Mouse (Mus musculus) monocyte, adult 2 months (primary cell): ENCODE measurements at regions not wholly inside any gene's neighbourhood (a gene's known extent, or its start where the extent isn't known, plus 50 kb on each side); places are given as distances from the start of the nearest gene placed in this dataset.

Source experiments
- DNase-seq, 2 experiments: peaks; one replicate each; pipeline ENCODE4 v3.0.0; 2022; ENCODE audit warnings: low spot score in 2 of 2, low read depth in 1 of 2

DNA sequence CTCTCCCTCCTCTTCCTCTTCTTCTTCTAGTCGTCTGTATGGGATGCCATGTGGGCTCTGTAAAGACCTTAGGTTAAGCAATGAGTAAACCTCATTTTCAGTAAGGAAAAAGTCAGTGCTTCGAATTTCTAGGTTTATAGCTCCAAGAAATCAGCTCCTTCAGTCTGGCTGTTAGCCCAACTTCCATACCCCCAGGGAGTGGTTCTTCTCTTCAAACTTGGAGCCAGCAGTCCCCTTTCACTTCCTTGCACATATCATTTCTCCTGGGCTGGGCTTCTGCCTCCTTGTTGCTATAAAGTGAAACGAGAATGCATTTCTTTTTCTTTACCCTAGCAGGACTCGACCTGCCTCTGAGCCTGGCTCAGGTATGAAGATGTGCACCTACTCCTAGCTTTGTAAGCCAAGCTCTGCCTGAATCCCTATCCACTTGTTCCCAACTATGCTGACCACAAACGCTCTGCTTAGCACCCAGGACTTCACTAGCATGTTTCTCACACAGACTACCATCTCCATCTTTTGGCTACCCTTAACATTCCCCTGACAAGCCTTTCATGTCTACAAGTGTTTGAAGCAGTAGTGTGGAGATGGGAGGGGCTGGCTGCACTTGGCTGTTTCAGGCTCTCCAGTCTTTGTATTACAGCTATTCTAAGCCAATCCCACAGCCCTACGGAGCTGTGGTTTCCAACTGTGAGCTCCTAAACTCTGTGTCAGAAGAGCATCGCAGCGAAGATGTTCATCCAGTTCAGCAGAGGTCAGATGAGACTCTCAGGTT, 243.8 kb upstream of the Tprg start:
- DNase-seq = no peak

DNA sequence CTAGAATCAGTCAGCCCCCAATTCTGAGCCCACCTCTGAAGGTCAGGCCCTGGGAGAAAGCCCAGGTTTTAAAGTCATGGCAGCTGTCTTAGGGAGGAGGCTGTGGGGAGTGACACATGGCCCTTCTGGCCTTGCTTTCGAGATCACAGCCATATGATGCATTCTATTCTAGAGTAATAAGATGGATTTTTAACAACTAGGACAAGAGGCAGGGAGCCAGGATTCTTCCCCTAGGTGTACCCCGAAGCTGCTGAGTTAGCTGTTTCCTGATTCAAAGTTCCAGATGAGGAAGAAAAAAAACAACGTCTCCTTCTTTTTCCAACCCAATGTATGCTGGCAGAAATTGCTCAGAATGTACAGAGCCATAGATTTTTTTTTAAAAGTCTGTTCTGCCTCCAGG, 242.0 kb upstream of the Tprg start:
- DNase-seq = no peak

DNA sequence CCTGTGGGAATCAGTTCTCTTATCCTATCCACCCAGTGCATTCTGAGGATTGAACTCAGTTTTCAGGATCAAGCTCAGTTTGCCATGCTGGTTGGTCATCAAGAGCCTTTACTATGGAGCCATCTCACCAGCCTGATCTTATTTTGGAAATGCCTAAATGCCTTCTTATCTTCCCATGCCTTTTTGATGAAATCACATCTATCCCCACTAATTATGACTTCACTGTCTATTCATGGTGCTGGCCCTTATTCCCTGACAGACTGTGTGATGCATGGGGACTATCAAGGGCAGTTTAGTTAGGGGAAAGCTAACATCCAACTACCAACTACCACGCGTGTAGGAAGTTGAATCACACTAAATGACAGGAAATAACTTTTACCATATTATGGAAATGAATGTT, 238.9 kb upstream of the Tprg start:
- DNase-seq = no peak

DNA sequence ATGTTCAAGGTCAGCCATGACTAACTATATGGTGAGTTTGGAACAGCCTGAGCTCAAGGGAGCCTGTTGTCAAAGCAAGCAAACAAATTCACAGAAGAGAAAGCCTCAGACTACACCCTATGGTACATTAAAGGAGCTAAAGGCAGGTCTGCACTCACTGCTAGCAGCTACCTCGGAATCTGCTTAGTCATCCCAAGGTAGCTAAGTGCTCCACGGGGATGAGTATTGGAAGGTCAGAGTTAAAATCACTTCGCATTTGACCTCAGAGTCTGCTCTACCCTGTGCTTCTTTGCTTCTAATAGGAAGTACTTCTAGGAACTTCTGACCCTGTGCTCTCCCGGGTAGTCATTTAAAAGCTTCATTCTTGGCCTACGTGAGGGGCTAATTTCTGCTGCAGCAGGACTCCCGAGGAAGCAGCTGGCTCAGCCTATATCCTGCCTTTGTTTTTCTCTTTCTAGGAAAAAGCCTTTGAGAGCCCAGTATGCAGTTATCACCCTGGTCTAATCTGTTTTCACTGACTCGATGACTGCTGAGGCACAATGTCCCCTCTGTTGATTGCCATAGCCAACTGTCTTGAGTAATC, 236.6 kb upstream of the Tprg start:
- no peak for DNase-seq

DNA sequence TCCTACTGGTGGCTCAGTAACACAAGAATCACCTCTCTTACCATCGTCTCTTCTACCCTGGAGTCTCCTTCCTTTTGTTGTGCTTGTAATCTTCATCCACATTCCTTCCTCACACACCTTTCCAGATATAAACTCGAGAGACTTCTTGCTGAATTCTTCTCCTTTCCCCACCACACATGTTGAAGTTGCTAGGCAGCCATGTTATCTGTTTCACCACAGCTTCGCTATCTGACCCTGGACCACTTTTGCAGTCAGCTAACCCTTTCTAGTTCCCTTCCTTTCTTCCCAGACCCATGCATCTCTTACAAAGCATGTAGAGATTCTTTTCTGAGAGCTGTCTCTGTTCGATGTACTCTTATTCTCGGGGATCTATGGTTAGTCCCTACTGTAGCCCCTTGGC, 235.6 kb upstream of the Tprg start:
- DNase-seq = no peak

DNA sequence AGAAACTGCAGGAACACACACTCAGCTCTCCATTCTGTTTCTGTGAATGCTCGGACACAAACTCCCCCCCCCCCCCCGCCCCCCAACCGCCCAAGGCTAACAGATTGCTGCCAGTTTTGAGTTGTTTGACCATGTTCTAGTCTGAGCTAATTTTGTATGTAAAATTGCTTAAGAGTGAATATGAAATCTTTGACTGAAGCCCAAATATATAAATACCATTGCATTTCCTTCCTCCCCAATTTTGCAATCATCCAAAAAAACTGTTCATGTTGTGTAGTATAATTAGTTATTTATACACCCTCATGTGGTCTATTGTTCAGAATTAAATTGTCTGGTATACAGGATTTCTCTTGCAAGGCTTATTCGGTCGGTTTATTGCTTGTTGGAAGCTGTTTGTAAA, 234.2 kb upstream of the Tprg start:
- no peak for DNase-seq

DNA sequence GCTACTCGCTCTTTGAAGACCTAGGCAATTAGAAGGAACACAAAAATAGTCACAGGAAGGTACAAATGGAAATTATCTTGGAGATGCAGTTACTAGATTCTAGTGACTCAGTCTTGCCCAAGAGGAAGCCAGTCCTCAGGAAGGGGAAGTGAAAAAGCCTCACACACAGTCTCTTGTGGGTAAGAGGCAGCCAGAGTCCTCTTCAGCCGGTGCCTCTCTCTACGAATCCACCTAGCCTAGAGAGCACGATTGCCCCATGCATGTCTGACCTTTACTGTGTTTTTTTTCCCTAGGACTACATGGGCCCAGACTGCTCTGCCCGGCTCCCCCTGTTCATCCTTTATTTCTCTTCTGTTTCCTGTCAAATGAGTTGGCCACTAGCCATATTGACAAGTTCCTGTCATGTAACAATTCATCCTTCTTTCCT, 233.7 kb upstream of the Tprg start:
- DNase-seq = peak; percentile 60 to 78

DNA sequence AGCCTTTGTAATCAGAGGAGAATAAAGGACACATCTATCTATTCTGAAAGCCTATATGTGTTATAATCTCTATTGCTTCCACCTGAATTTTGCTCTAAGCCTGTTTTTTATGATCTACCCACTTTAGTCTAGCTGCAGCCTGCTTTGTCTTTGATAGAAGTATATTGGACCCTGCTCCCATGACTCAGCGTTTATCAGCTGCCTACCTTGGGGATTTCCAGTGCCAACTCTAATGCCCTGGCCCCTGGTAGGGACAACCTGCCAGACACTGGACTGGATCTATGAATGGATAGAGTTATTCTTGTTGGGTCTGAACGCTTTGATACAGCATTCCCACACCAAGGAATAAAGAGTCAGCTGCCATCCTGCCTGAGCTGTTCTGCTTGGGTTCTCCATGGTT, 232.3 kb upstream of the Tprg start:
- no peak for DNase-seq

DNA sequence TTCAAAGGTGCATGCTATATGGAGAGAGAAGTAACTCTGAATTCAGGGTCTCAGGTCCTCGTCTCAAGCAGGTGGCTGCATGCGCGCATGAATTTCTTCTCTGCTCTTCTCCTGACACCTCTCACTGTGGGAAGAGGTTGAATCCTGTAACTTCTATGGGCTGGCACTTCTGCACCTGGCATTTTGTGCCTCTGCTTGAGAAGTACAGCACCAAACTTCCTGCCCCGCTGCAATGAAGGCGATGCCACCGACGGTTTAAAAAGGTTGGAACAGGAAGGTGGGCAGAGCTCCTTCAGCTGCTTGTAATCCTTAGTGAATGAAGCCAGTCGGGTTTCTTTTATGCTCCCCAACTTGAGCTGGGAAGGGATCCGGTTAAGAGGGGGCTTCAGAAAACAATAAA, 231.2 kb upstream of the Tprg start:
- no peak for DNase-seq

DNA sequence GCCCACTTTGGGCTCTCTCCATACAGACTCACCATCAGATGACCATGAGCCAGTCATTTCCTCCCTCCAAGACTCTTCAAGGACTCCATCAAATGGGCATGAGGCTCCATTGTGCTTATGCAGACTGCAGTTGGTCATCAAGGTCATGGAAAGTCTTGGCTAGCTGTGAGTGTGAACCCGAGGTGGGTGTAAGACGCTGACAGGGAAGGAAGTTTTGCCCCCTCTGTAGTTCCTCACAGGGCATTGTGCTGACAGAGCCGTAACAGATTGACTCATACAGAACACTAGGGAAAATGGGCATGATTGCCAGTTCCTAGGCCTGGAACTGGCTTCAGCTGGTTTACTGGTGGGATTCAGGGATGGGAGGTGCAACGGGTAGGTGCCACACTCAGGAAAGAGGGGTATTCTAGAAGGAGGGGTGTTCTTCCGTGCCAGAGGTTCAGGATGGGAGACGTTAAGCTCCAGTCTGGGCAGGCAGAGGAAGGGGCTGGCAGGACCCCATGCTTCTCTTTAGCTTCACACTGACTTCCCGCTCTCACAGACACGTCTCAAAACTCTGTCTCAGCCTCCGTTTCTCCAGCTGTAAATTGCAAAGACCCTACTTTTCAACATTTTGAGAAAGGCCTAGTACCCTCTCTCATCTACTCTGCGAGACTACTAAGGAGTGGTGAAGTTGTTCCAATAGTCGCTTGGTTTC, 228.4 kb upstream of the Tprg start:
- no peak for DNase-seq

DNA sequence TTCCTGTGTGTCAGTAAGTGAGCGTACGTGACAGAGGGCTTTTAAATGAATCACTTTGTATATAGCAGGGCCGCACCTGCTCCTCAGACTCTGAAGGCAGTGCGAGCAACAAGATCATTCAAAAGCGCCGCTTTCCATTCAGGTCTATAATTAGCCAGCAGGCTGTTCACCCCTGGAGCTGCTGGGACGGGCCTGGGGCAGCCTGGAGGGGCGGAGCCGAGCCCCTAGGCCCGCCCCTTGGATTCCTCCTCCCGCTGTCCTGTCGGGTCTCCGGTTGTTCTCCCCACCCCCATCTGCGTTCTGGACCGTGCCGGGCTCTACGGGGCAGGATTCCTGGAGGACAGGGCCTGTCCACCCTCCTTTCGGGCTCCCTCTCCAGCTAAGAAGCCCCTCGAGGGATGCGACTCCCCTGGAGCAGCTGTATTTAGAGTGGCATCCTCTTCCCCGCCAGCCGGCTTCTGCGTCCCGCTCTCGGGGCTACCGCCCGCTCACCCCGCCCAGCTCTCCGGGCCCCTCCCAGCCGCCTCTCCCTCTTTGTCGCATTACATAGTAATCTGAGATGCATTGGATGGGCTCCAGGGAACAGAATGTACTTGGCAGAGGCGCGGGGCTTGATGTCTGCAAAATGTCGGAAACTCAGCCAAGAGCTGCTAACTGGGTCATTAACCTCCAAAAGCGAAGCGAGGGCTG, 227.7 kb upstream of the Tprg start:
- DNase-seq = no peak

DNA sequence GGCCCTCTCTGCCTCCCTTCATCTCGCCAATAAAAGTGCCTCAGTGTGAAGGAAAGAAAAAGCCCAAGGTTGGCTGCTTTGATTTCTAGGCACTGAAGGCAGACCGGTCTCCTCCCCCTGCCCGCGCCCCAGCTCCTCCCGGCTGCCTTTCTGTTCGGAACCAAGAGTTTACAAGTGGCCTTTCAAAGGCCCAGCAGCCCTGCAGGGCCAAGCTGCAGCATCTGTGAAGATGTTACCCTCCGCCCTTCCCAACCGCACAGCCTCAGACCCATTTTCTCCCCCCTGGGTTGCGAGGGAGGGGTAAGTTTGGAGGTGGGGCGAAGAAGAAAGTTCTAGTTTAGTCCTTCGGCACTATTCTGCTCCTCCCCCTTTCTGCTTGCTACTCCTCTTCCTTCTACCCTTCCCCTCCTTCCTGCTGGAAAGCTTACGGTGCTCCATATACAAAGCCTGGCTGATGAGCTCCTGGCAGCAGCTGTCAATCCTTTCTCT, 227.1 kb upstream of the Tprg start:
- no peak for DNase-seq

DNA sequence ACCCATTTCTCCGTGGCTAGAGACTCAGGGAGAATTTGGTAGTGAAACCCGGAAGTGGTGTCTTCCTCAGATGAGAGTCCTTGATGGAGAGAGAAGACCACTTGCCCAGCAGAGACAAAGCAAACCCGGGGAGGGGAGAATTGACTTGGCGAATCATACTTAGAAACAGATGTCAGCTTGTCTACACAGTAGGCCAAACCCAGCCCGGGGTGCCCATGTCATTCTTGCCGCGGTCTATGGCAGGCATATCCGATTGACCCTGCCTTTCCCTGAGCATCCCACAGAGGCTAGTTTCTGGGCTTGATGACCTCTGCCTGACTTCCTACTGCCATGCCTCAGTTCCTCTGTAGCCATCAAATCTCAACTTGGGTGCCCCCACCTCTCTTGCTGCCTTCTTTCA, 226.4 kb upstream of the Tprg start:
- DNase-seq = no peak

DNA sequence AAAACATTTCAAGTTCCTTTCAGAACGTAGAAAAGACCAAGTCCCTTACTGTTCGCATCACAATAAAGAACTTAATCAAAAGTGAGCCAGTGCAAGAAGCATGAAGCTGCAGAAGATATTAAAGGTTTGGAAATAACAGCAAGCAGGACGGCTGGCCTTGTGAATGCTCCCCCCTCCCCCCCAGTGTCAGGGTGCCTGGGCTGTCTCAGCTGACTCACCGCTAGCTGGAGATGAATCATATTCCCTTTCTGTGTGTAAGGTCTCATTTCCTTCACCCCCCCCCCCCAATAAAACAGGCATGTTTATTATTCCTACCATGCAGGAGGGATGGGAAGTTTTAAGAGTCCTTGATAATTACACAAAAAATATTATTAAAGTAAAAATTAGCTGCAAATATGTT, 225.0 kb upstream of the Tprg start:
- DNase-seq = no peak

DNA sequence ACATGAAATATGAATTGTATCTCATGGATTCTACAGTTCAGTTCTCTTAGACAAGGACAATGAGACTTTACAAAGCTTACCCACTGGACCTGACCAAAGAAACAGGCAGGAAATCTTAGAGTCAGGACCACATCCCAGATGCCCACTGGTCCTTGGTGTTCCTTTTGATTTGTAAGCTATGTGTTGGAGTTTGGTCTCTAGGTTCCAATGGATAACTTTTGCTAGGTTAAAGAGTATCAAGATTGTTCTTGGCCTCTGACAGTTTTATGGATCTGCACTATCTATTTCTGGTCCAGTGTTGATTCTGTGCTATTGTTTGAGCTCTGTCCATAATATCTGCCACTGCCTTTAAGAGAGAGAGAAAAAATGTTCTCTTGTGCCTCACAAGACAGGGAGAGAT, 222.6 kb upstream of the Tprg start:
- DNase-seq = no peak

DNA sequence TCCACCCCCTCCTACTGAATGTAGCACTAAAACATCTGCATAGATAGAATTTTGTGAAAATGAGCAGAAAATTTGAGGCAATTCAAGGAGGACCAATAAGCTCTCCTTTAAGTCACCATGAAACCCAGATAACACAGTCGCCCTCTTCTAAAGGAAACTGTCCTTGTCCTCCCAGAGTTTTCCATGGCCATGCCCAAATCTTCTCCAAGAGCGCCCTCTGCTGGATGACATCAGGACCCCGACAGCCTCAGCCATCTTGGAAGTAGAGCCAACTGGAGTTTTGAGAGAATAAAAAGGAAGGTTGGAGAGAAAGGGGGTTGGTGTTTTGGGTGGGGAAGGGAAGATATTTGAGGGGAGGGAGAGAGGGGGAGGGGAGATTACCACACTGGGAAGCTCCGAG, 222.1 kb upstream of the Tprg start:
- peak in 1 of 2 experiments; percentile 54 for DNase-seq

DNA sequence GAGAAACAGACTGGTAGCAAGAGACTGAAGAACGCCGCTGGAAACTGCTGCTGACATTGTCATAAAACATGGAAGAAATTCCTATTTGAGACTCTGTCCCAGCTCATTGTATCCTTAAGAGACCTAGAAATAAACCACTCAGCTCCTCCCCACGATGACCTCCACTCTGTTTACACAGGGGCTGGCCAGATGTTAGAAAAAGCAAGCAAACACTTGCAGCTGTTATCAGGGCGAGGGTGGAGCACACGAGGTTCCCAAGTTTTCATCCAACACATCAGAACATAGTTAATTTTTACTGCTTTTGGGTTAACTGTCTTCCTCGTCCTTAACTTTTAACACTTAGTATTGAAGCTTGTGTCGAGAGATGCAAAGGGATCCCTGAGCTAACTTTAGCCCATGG, 219.8 kb upstream of the Tprg start:
- no peak for DNase-seq

DNA sequence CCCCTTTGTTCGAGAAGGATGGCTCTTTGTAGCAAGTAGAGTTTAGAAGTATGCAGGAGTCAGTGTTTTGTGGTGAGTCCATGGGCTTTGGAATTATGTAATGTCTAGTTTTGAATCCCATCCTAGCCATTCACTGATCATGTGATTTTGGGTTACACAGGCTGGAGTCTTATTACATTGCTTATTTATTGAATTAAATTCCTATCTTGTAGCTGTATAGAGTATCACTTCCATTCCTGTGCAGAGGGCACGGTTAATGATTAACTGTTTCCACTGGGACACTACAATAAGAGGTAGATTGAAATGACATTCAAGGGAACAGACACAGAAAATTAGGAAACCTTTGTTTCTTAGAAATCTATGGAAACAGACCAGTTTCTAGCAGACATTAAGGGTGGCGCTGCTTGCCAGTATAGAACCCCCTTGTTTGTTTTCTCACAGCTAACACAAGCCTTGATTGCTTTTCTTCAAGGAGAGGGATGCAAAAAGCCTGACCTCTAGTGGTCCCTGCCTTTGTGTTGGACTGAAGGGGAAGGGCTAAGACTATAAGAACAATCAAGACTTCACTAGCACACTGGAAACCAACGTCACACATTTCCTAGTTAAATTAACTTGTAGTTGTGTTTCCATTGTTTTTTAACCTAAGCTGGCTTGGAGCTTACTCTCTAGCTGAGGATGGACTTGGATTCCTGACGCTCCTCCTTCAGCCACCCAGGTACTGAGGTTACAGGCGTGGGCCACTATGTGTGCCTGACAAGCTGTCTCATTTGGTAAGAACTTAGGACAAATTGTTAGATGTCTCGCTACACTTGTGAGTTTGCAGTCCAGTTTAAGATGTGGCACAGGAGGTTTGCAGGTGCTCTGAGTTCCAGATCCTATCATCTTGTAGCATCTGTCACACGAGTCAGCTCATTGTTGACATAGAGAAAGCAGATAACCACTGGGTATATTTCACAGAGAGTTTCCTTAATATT, 219.1 kb upstream of the Tprg start:
- no peak for DNase-seq

DNA sequence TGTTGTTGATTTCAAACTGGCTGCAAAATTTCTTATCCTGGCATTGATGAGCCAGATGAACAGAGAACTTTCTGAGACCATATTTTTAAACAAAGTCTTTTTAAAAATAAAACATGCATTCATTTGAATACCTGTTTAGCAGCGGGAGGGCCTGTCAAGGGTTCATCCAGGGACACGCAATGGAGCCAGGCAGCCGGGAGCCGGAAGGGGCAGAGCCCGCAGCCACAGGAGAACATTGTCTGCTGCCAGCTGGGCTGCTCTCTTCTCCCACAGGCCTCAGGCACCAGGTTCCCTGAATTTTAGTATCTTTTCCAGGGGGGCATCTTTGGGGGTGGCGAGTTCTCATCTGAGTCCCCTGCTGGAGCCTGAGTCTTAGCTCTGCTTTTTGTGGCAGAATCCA, 205.8 kb upstream of the Tprg start:
- no peak for DNase-seq

DNA sequence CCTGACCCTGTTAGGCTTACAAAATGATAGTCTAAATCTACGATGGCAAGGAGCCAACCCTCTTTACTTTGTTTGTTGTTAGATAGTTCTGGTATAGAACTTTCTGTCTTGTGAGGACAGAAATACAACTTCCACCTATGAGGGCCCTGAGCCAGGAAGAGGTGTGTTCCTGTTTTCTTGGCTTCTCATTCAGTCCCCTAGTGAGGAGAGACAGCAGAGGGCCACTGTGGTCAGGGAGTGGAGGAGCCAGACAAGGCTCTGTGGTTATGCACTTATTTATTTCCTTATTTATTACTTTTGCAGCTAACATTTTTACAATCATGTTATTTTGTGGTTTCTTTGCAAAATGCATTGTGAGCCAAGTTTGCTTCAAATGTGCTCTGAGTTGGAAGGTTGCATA, 202.9 kb upstream of the Tprg start:
- DNase-seq = no peak
